Mouse (Mus musculus) CH12.LX (cell line): ENCODE measurements at regions not wholly inside any gene's neighbourhood (a gene's known extent, or its start where the extent isn't known, plus 50 kb on each side); places are given as distances from the start of the nearest gene placed in this dataset.

ENCODE experiments used
- DNase-seq: peaks from one replicate; pipeline ENCODE4 v3.0.0-alpha.2; 2013; ENCODE audit errors: extremely low read depth
- H3K27ac ChIP-seq: 2 replicates; pipeline ENCODE4 v1.5.1; 2012; ENCODE audit warnings: low read depth, mild to moderate bottlenecking, control low read depth, moderate library complexity; ENCODE audit not compliant: insufficient read depth
- H3K27me3 ChIP-seq: replicated peaks from 2 replicates; pipeline ENCODE3; 2012; ENCODE audit warnings: inconsistent platforms
- H3K36me3 ChIP-seq, 2 experiments: replicated peaks in 1 of 2; 2 replicates each; pipeline versions ENCODE3 to v1.6.1; 2012; ENCODE audit warnings: inconsistent platforms in 1 of 2, low read length in 1 of 2, mild to moderate bottlenecking in 1 of 2, mixed read lengths in 1 of 2, moderate library complexity in 1 of 2; ENCODE audit not compliant: control insufficient read depth in 1 of 2, insufficient read depth in 1 of 2
- H3K4me1 ChIP-seq, 2 experiments: 2 replicates each; pipeline ENCODE4 v1.6.1; 2012; ENCODE audit warnings: inconsistent platforms in 1 of 2, moderate library complexity in 1 of 2; ENCODE audit not compliant: insufficient read depth in 2 of 2, control insufficient read depth in 1 of 2
- H3K4me2 ChIP-seq: 2 replicates; pipeline ENCODE4 v1.6.1; 2012; ENCODE audit warnings: low read depth, mild to moderate bottlenecking, control low read depth; ENCODE audit not compliant: poor library complexity, insufficient read depth, severe bottlenecking
- H3K4me3 ChIP-seq, 3 experiments: fragments of 150-350 bp in 1 of 3; sonication (generic) in 1 of 3; replicated peaks in 1 of 3; 2 replicates each; pipeline versions ENCODE3 to v1.5.1; 2011 to 2012; ENCODE audit warnings: low read depth in 2 of 3, low read length in 2 of 3, mild to moderate bottlenecking in 2 of 3, moderate library complexity in 2 of 3, control low read depth in 1 of 3, improper control_type of control experiment in 1 of 3, inconsistent platforms in 1 of 3, mixed read lengths in 1 of 3; ENCODE audit not compliant: poor library complexity in 1 of 3
- H3K79me2 ChIP-seq: replicated peaks from 2 replicates; pipeline ENCODE4 v1.6.1; 2012; ENCODE audit warnings: mild to moderate bottlenecking, moderate library complexity; ENCODE audit not compliant: control insufficient read depth, poor library complexity, insufficient read depth, severe bottlenecking; ENCODE audit errors: extremely low read depth
- H3K9ac ChIP-seq: 2 replicates; pipeline ENCODE4 v1.6.1; 2012; ENCODE audit warnings: low read depth, mild to moderate bottlenecking, control low read depth, moderate library complexity; ENCODE audit not compliant: insufficient read depth
- H3K9me3 ChIP-seq: replicated peaks from 2 replicates; pipeline ENCODE3; 2012; ENCODE audit warnings: low read length, inconsistent platforms, mixed read lengths
- CHD1 ChIP-seq: IDR thresholded peaks from 2 replicates; pipeline ENCODE4 v1.6.1; 2012; ENCODE audit warnings: low read depth, low read length, improper control_type of control experiment, inconsistent platforms
- ELF1 ChIP-seq: IDR thresholded peaks from 2 replicates; pipeline ENCODE4 v1.6.1; 2014; ENCODE audit warnings: low read depth, mild to moderate bottlenecking, inconsistent platforms, low read length, improper control_type of control experiment
- ETS1 ChIP-seq: conservative IDR thresholded peaks from 2 replicates; pipeline ENCODE4 v1.6.1; 2012; ENCODE audit warnings: low read depth, mild to moderate bottlenecking, inconsistent platforms, low read length, improper control_type of control experiment, moderate library complexity
- GABPA ChIP-seq: IDR thresholded peaks from 2 replicates; pipeline ENCODE4 v1.6.1; 2012; ENCODE audit warnings: low read depth, low read length, improper control_type of control experiment, inconsistent platforms; ENCODE audit not compliant: insufficient replicate concordance
- HCFC1 ChIP-seq: IDR thresholded peaks from 2 replicates; pipeline ENCODE4 v1.6.1; 2012; ENCODE audit warnings: low read depth, mild to moderate bottlenecking, inconsistent platforms, low read length, improper control_type of control experiment
- IRF4 ChIP-seq: IDR thresholded peaks from 2 replicates; pipeline ENCODE4 v1.6.1; 2014; ENCODE audit warnings: low read depth, mild to moderate bottlenecking, inconsistent platforms, low read length, improper control_type of control experiment
- JUN ChIP-seq: IDR thresholded peaks from 2 replicates; pipeline ENCODE4 v1.6.1; 2011; ENCODE audit warnings: low read depth, mild to moderate bottlenecking, low read length, improper control_type of control experiment, moderate library complexity; ENCODE audit not compliant: insufficient read depth
- MAX ChIP-seq: IDR thresholded peaks from 2 replicates; pipeline ENCODE4 v1.6.1; 2011; ENCODE audit warnings: low read length, improper control_type of control experiment
- MAZ ChIP-seq: IDR thresholded peaks from 2 replicates; pipeline ENCODE4 v1.6.1; 2012; ENCODE audit warnings: low read depth, mild to moderate bottlenecking, inconsistent platforms, low read length, improper control_type of control experiment, moderate library complexity
- MYC ChIP-seq: IDR thresholded peaks from 2 replicates; pipeline ENCODE4 v1.6.1; 2011; ENCODE audit warnings: low read depth, mild to moderate bottlenecking, improper control_type of control experiment, low read length
- NELFE ChIP-seq: IDR thresholded peaks from 2 replicates; pipeline ENCODE4 v1.6.1; 2011; ENCODE audit warnings: low read depth, low read length, improper control_type of control experiment
- NRF1 ChIP-seq: IDR thresholded peaks from 2 replicates; pipeline ENCODE4 v1.6.1; 2014; ENCODE audit warnings: low read depth, mild to moderate bottlenecking, inconsistent platforms, low read length, improper control_type of control experiment, moderate library complexity
- PAX5 ChIP-seq: IDR thresholded peaks from 2 replicates; pipeline ENCODE4 v1.6.1; 2012; ENCODE audit warnings: low read length, inconsistent platforms, mixed read lengths
- POLR2AphosphoS2 ChIP-seq: IDR thresholded peaks from 2 replicates; pipeline ENCODE4 v1.6.1; 2011; ENCODE audit warnings: low read depth, low read length, improper control_type of control experiment
- RCOR1 ChIP-seq: conservative IDR thresholded peaks from 2 replicates; pipeline ENCODE4 v1.6.1; 2012; ENCODE audit warnings: low read depth, mild to moderate bottlenecking, inconsistent platforms, low read length, improper control_type of control experiment
- SIN3A ChIP-seq: IDR thresholded peaks from 2 replicates; pipeline ENCODE4 v1.6.1; 2012; ENCODE audit warnings: low read length, improper control_type of control experiment, inconsistent platforms
- USF2 ChIP-seq: conservative IDR thresholded peaks from 2 replicates; pipeline ENCODE4 v1.6.1; 2011; ENCODE audit warnings: low read depth, low read length, improper control_type of control experiment
- ZC3H11A ChIP-seq: IDR thresholded peaks from 2 replicates; pipeline ENCODE4 v1.6.1; 2012; ENCODE audit warnings: low read depth, mild to moderate bottlenecking, inconsistent platforms, low read length, improper control_type of control experiment
- ZMIZ1 ChIP-seq: IDR thresholded peaks from 2 replicates; pipeline ENCODE4 v1.6.1; 2012; ENCODE audit warnings: low read depth, mild to moderate bottlenecking, inconsistent platforms, low read length, improper control_type of control experiment
- ZNF384 ChIP-seq: IDR thresholded peaks from 2 replicates; pipeline ENCODE4 v1.6.1; 2012; ENCODE audit warnings: low read depth, low read length, improper control_type of control experiment, inconsistent platforms
- dilution Hi-C: fragments of 300-500 bp; cut with MboI; formaldehyde crosslinking; loops from 2 replicates; pipeline ENCODE4 v1.14.3; 2020; ENCODE audit warnings: low sequenced_read_pairs; ENCODE audit not compliant: extremely low pct_unique_long_range_greater_than_20kb, extremely low pct_ligation_motif_present
- in situ Hi-C: fragments of 300-500 bp; cut with MboI; formaldehyde crosslinking; loops from 3 replicates; pipeline ENCODE4 v1.14.3; 2019; ENCODE audit warnings: low sequenced_read_pairs, low pct_ligation_motif_present, low pct_unique_long_range_greater_than_20kb, mixed read lengths

- no peak overlapping the region for H3K9ac ChIP-seq
- H3K27ac ChIP-seq: no peak overlapping the region
- H3K79me2 ChIP-seq: no peaks in the 10 kb centered on the region
- no peak overlapping the region for H3K4me3 ChIP-seq
- H3K36me3 ChIP-seq: no peaks in the 10 kb centered on the region
- H3K27me3 ChIP-seq: no peaks in the 10 kb centered on the region
- dilution Hi-C loops: no loop called here
- peaks cover 0 to 10% of the 10 kb centered on the region in 2 experiments; a peak in 2 of 4 replicates for H3K4me1 ChIP-seq
- no peaks in the 10 kb centered on the region for H3K9me3 ChIP-seq
- no peak for TF ChIP-seq ZMIZ1
- TF ChIP-seq MAZ: no peak
- TF ChIP-seq MYC: no peak
- no peak for TF ChIP-seq JUN
- no peak for TF ChIP-seq USF2
- no peak for TF ChIP-seq PAX5
- TF ChIP-seq SIN3A: no peak
- TF ChIP-seq NRF1: no peak
- no peak for TF ChIP-seq ELF1
- H3K4me2 ChIP-seq: no peak overlapping the region
- no peak for DNase-seq
- in situ Hi-C loops: no loop called here
These were observed 129.8 kb downstream of the Pdcd6ip start for GRCm38 (mm10) chr9:113578221-113578620.

- no peak for TF ChIP-seq ZNF384
- no peak for TF ChIP-seq ETS1
- no peak for TF ChIP-seq HCFC1
- no peak for TF ChIP-seq NELFE
- no peak for TF ChIP-seq PAX5
- no peak for TF ChIP-seq GABPA
- TF ChIP-seq ELF1: no peak
- no peak for TF ChIP-seq IRF4
- TF ChIP-seq SIN3A: no peak
- no peak for TF ChIP-seq ZC3H11A
- no peak for TF ChIP-seq RCOR1
- TF ChIP-seq MAX: no peak
- TF ChIP-seq CHD1: no peak
- TF ChIP-seq NRF1: no peak
- TF ChIP-seq JUN: no peak
- TF ChIP-seq POLR2AphosphoS2: no peak
- H3K4me1 ChIP-seq: peaks cover 6 to 23% of the 10 kb centered on the region in 2 experiments; a peak in 3 of 4 replicates
- no peaks in the 10 kb centered on the region for H3K9me3 ChIP-seq
- dilution Hi-C loops (no loop called here), in situ Hi-C loops (no loop called here)
- no peaks in the 10 kb centered on the region for H3K79me2 ChIP-seq
- no peaks in the 10 kb centered on the region for H3K36me3 ChIP-seq
- no peak overlapping the region for H3K9ac ChIP-seq
- H3K27ac ChIP-seq: no peak overlapping the region
- no peaks in the 10 kb centered on the region for H3K27me3 ChIP-seq
- no peak overlapping the region for H3K4me3 ChIP-seq
- no peak overlapping the region for H3K4me2 ChIP-seq
- peak; percentile 28 for DNase-seq
These were observed 139.2 kb downstream of the Pdcd6ip start for GRCm38 (mm10) chr9:113568849-113569248.
